Mouse (Mus musculus): ENCODE results near the gene Zcchc10.
A peak's percentile ranks its signal among the peaks of the same experiment; 100 is the strongest.
"Not testable (repeated sequence)": the region's sequence is repeated elsewhere in the genome, so short reads cannot be mapped to it uniquely, and the experiment has no call there.

Gene Zcchc10

DNA sequence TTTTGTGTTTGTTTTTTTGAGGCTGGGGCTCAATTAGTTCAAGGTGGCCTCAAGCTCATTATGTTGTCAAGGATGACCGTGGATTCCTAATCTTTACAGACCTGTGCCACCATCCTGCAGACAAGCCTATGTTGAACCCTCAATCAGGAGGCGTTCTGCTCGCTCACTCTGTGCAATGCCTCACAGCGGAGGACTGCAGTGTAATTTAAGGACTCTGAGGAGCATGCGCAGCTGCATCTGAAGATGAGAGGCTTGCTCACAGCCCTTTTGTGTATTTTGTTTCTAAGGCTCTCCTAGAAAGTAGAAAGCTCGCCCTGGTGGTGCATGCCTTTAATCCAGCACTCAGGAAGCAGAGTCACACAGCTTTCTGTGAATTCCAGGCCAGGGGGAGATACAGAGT is 7.5 kb upstream of the Zcchc10 start:
- DNase-seq (ENCODE audit: low read depth, low spot score) = peak; percentile 48

DNA sequence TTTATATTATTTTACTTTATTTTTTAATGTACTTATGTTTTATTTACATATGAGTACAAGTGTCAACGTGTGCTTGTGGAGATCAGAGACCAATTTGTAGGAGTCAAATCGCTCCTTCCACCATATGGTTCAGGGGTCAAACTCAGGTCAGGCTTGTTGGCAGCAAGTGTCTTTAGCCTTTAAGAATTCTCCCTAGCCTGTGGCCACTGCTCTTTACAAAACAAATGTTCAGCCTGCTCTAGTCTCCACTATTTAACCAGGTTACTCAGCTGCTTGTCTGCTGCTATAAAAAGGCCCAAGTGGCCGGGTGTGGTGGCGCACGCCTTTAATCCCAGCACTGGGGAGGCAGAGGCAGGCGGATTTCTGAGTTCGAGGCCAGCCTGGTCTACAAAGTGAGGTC is 6.4 kb upstream of the Zcchc10 start:
- no peak for DNase-seq (ENCODE audit: low read depth, low spot score)

- not testable (repeated sequence) for DNase-seq (ENCODE audit: low read depth, low spot score)
These were observed 5.9 kb upstream of the Zcchc10 start for GRCm38 (mm10) chr11:53318568-53318967.

GRCm38 (mm10) chr11:53319867-53320266 is 4.6 kb upstream of the Zcchc10 start:
- DNase-seq (ENCODE audit: low read depth, low spot score) = not testable (repeated sequence)

GRCm38 (mm10) chr11:53330325-53330724 is 5.8 kb downstream of the Zcchc10 start:
- no peak for DNase-seq (ENCODE audit: low read depth, low spot score)

GRCm38 (mm10) chr11:53331121-53331520 is 6.6 kb downstream of the Zcchc10 start:
- no peak for DNase-seq (ENCODE audit: low read depth, low spot score)

DNA sequence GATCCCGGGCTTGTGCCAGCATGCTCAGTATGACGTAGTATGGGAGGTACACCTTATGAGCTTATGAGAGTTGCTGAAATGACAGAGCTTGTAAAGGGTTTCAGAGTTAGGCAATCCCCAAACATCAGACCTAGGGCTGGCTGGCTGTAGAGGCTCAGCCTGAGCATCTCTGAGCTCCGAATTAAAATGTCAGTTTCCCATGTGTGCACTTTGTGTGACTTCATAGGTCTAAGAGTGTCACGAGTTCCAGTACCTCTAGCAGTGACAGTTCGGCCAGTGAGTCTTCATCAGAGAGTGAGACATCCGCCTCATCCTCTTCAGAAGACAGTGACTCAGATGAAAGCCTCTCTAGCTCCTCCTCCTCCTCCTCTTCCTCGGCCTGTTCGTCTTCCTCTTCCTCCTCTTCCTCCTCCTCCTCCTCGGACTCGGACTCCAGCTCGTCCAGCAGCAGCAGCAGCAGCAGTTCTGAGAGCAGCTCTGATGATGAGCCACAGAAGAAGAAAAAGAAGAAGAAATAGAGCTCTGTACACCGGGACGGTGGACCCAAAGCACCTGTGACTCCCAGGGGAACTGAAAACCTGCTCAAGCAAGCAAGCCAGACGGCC is 7.7 kb downstream of the Zcchc10 start:
- DNase-seq (ENCODE audit: low read depth, low spot score) = no peak

DNA sequence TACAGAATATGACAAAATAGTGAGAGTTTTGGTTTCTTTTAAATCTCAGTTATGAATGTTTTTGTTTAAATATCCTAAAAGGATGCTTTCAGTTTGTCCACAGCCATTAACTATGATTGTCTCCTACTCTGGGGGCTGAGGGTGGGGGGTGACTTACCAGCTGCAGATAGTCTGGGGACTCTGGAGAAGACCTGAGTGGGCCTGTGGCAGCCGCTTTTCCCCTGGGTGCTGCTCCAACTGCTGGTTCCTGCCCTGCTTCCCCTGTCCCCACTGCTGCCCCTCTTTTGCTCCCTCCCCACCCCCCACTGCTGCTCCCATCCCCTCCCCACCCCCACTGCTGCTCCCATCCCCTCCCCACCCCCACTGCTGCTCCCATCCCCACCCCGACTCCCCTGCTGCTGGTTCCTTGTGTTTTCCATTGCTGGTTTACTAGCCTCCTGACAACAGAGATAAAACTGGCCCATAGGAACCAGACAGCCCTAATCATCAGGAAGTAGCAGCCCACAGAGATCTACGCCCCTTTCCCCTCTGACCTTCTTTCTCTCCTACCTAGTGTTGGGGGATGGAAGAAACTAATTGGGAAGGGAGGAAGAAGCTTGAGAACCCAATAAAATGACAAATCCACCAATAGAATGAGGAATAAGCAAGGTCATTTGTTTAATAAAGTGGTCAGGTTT is 11.2 kb downstream of the Zcchc10 start:
- no peak for DNase-seq (ENCODE audit: low read depth, low spot score)

GRCm38 (mm10) chr11:53336182-53336571 is 11.7 kb downstream of the Zcchc10 start:
- DNase-seq (ENCODE audit: low read depth, low spot score) = no peak

DNA sequence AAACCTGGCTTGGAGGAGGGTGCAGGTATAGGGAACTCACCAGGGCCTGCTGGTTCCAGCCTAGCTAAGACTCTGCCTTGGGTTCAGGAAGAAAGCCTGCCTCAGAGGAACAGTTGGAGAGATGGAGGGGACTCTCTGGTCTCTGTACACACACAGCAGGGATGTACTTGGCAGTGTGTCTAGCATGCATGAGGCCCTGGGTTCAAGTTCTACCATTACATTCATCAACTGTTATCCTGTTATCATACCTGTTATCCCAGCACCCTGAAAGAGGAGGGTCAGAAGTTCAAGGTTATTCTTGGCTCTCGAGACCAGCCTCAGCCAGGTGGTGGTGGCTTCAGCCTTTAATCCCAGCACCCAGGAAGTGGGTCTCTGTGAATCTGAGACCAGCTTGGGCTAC is 12.4 kb downstream of the Zcchc10 start:
- no peak for DNase-seq (ENCODE audit: low read depth, low spot score)

GRCm38 (mm10) chr11:53337684-53338083 is 13.2 kb downstream of the Zcchc10 start:
- no peak for DNase-seq (ENCODE audit: low read depth, low spot score)

DNA sequence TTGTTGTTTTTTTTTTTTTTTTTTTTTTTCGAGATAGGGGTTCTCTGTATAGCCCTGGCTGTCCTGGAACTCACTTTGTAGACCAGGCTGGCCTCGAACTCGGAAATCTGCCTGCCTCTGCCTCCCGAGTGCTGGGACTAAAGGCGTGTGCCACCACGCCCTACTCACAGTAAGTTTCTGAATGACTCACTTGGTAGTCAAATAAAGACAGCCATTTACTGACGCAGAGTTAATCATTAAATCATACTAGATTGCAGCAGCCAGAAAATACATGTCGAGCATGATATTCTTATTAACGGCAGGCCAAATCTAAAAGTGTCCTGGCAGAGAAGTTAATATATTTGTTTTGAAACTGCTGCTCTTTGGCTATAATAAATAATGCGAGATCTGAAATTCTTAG is 16.5 kb downstream of the Zcchc10 start:
- not testable (repeated sequence) for DNase-seq (ENCODE audit: low read depth, low spot score)

GRCm38 (mm10) chr11:53342711-53343110 is 18.2 kb downstream of the Zcchc10 start:
- DNase-seq (ENCODE audit: low read depth, low spot score) = no peak

GRCm38 (mm10) chr11:53345328-53345727 is 20.8 kb downstream of the Zcchc10 start:
- no peak for DNase-seq (ENCODE audit: low read depth, low spot score)

- DNase-seq (ENCODE audit: low read depth, low spot score) = no peak
These were observed 21.3 kb downstream of the Zcchc10 start for GRCm38 (mm10) chr11:53345738-53346137.

- peak; percentile 91 for DNase-seq (ENCODE audit: low read depth, low spot score)
These were observed 26.1 kb downstream of the Zcchc10 start, which contains the start of gene Aff4 for GRCm38 (mm10) chr11:53350291-53351223. Aff4 (plus strand) TSS chr11:53350833.

DNA sequence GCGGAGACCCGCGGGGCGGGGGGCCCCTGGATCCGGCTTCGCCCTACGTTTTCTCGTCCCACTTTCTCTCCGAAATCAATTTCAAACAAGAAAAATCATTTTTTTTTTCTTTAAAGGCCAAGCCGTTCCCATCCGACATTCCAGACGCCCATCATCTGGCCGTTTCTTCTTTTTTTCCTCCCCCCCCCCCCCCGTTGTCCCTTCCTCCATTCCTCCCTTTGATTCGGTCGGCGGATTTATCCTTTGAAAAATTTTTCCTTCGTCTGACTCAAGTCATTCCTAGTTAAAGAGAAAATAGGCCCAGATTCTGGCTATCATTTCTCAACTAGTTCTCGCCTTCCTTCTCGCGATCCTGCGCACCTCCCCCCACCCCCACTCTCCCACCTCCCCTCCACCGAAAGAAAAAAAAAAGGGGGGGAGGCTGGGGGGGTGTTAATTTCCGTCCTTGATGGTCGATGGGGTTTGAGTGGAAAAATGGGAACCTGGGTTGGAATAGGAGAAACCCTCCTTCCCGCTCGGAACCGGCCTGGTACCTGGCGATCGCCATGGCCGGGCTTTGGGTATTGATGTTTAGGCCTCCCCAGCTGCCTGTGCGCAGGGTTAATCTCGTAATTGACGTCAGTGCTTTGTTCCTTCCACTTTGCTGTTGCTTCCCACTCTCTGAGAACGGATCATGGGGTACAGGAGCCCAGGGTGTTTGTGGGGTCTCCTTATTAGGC is 26.9 kb downstream of the Zcchc10 start:
- peak; percentile 80 for DNase-seq (ENCODE audit: low read depth, low spot score)

DNA sequence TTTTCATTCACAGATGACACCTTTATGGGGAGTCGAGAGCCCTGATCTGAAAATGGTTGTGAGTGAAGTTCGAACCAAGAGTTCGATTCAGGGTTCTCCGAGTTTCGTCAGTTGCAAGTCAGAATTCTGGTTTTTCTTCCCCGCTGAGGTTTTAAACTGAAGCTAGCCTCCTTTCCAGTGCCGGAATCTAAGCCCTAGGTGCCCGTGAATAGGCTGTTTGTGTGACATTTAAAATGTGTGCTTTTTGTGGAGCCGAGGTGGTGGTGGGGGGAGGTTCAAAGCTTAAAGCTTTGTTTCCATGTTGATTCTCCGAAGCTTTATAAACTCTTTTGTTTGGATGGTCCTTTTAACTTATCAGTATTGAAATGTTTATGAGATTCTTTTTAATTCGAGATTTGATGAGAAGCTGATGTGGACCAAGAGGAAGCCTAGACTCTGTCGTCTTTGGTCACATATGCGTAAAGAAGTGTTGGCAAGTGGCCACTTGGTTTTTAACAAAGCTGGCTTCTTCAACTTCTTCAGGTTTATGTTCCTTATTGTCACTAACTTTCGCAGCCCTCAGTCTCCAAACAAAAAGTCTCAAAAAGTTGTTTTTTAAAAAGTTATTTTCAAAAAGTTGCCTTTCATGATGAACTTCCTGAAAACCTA is 27.6 kb downstream of the Zcchc10 start:
- DNase-seq (ENCODE audit: low read depth, low spot score) = no peak

GRCm38 (mm10) chr11:53358504-53359155 is 34.2 kb downstream of the Zcchc10 start:
- no peak for DNase-seq (ENCODE audit: low read depth, low spot score)

- no peak for DNase-seq (ENCODE audit: low read depth, low spot score)
These were observed 42.6 kb downstream of the Zcchc10 start for GRCm38 (mm10) chr11:53367032-53367431.

DNA sequence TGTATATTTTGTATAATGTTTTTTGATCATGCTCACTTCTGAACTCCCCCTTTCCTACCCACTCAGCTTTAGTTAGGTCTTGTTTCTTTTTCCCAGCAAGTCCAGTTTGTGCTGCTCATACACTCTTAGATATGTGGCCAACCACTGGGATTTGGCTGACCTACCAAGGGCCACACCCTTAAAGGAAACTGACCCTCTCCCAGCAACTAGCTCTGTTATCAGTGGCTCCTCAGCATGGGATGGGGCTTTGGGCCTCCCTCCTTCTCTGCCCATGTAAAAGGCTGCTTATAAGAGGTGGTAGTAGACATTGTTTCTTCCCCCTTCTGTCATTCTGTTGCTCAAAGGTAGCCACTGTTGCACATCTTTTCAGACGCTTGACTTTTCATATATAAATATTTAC is 54.4 kb downstream of the Zcchc10 start:
- DNase-seq (ENCODE audit: low read depth, low spot score) = no peak
